Mouse (Mus musculus): Measurements from ENCODE around the gene Ddx19a.
A peak's percentile ranks its signal among the peaks of the same experiment; 100 is the strongest.
"Not testable (repeated sequence)": the region's sequence is repeated elsewhere in the genome, so short reads cannot be mapped to it uniquely, and the experiment has no call there.

The Ddx19a gene

GRCm38 (mm10) chr8:110997547-110998531 is at the start of gene Ddx19a:
Ddx19a (minus strand) TSS chr8:110997800.
- DNase-seq, result peak; percentile 91 to 94

GRCm38 (mm10) chr8:111044003-111044734 is 46.6 kb upstream of the Ddx19a start:
- DNase-seq, result peak in 1 of 2 experiments; percentile 17

- DNase-seq, result no peak
Measured at GRCm38 (mm10) chr8:111042546-111042945, 44.9 kb upstream of the Ddx19a start.

- no peak for DNase-seq
Measured at GRCm38 (mm10) chr8:111036591-111036990, 39.0 kb upstream of the Ddx19a start.

- DNase-seq, result peak in 1 of 2 experiments; percentile 14
Measured at GRCm38 (mm10) chr8:111034276-111034675, 36.7 kb upstream of the Ddx19a start.

GRCm38 (mm10) chr8:111033482-111034215 is 36.0 kb upstream of the Ddx19a start:
- peak; percentile 99 to 100 for DNase-seq

GRCm38 (mm10) chr8:111032916-111033315 is 35.3 kb upstream of the Ddx19a start, which contains the start of gene Aars:
Aars (plus strand) TSS chr8:111033144.
- no peak for DNase-seq

- DNase-seq, result no peak
Measured at GRCm38 (mm10) chr8:111031572-111031971, 34.0 kb upstream of the Ddx19a start, which contains the start of gene Ddx19b. Ddx19b (minus strand) TSS chr8:111031751.

- DNase-seq, result no peak
Measured at GRCm38 (mm10) chr8:111030045-111030444, 32.4 kb upstream of the Ddx19a start.

GRCm38 (mm10) chr8:111029589-111029988 is 32.0 kb upstream of the Ddx19a start:
- no peak for DNase-seq

- peak; percentile 93 to 96 for DNase-seq
Measured at GRCm38 (mm10) chr8:111027391-111027937, 29.9 kb upstream of the Ddx19a start.

GRCm38 (mm10) chr8:111026609-111027008 is 29.0 kb upstream of the Ddx19a start:
- not testable (repeated sequence) for DNase-seq

GRCm38 (mm10) chr8:111010230-111010991 is 12.8 kb upstream of the Ddx19a start:
- DNase-seq, result not testable (repeated sequence)

GRCm38 (mm10) chr8:110996641-110997430 is 764 bp downstream of the Ddx19a start:
- DNase-seq, result no peak

GRCm38 (mm10) chr8:110990017-110990416 is 7.6 kb downstream of the Ddx19a start:
- no peak for DNase-seq

GRCm38 (mm10) chr8:110987805-110988744 is 9.5 kb downstream of the Ddx19a start:
- no peak for DNase-seq

GRCm38 (mm10) chr8:110981304-110981703 is 16.3 kb downstream of the Ddx19a start:
- no peak for DNase-seq

GRCm38 (mm10) chr8:110977987-110978386 is 19.6 kb downstream of the Ddx19a start:
- not testable (repeated sequence) for DNase-seq

- not testable (repeated sequence) for DNase-seq
Measured at GRCm38 (mm10) chr8:110976532-110976931, 21.1 kb downstream of the Ddx19a start.

Measured in kidney, postnatal 25 days (tissue).